Mouse (Mus musculus) NIH3T3 (cell line): ENCODE results near the gene Olfr603.
"Not testable (repeated sequence)": the region's sequence is repeated elsewhere in the genome, so short reads cannot be mapped to it uniquely, and the experiment has no call there.

ENCODE experiments used
- DNase-seq: peaks from one replicate; pipeline ENCODE4 v3.0.0-alpha.2; 2012; ENCODE audit warnings: low read depth

The Olfr603 gene

GRCm38 (mm10) chr7:103386077-103386476 lies at the start of gene Olfr603:
Gene Olfr603, minus strand, starts transcription at chr7:103386177.
- no peak for DNase-seq

DNA sequence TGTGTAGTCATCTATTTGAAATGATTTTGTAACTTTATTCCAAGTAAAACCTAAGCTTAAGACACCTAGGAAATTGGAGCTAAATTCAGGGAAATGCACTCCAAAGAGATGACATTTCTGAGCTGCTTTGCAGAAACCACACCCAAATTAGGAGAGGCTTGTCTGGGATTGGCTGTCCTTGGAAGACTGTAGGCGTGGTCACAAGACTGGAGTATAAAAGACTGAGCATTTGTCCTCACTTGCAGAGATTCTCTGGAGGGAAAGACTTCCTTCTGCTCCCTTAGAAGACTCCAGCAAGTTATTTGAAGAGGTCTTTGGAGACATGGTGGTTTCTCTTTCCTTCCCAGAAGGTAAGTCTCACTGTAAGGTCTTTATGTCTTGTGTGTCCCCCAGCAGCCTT lies 28.8 kb upstream of the Olfr603 start, which contains the start of gene Usp17lc:
Gene Usp17lc (plus strand): TSS at position 301 of the 400 bp plus-strand sequence.
- DNase-seq, result not testable (repeated sequence)

- not testable (repeated sequence) for DNase-seq
Measured at GRCm38 (mm10) chr7:103406521-103407055, 20.6 kb upstream of the Olfr603 start.

DNA sequence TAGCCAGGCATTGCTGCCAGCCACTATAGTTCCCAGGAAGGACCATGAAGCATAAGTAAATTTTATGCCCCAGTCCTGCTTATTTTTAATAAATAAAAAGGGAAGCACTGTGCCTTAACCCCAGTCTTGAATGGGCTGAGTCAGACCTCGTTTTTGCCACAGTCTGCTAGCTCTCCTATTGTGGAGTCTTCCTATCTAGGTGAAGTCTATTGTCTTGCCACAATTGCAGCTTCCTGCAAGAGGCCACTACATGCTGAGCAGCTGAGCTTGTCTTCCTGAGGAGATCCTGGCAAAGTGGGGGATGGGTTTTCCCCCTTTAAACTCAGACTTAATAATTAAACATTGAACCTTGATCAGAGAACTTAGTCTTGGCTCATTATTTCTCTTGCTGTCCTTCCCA lies 13.0 kb upstream of the Olfr603 start:
- DNase-seq, result no peak

GRCm38 (mm10) chr7:103397758-103398157 lies 11.8 kb upstream of the Olfr603 start:
- DNase-seq, result no peak

- no peak for DNase-seq
Measured at GRCm38 (mm10) chr7:103362555-103362954, 23.4 kb downstream of the Olfr603 start, which contains the start of gene Olfr601. Gene Olfr601, minus strand, starts transcription at chr7:103362655.

DNA sequence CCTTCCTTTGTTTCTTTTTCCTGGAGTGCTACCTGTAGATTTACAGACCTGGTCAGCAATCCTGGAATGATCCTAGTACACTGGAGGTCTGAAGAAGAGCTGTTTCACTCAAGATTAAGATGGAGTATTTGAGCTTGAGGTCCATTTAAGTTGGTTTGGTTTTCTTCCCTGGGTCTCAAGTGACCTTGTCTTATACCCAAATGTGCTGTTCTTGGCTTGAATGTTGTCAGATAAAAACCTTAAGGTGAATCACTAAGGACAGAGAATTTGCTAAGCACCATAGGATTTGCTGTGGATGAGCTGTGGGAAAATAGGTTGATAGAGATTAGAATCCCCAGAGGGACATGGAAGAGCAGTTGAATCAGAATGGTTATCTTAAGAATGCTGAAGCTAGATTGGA lies 36.4 kb downstream of the Olfr603 start, which contains the start of gene Olfr600:
Gene Olfr600 (minus strand): TSS at position 101 of the 400 bp plus-strand sequence.
- no peak for DNase-seq

- no peak for DNase-seq
Measured at GRCm38 (mm10) chr7:103335617-103336016, 50.4 kb downstream of the Olfr603 start, which contains the start of gene Olfr599. Gene Olfr599, plus strand, starts transcription at chr7:103335917.
